Mouse (Mus musculus): ENCODE results near the gene Naa38. TPM values are rescaled to one million over a fixed set of nuclear protein-coding genes. Genes with fewer than 3 reads are reported as not detected.
A peak's percentile ranks its signal among the peaks of the same experiment; 100 is the strongest.

The Naa38 gene
- total RNA-seq, 2 experiments from 2014 or later: 105 to 109 TPM

DNA sequence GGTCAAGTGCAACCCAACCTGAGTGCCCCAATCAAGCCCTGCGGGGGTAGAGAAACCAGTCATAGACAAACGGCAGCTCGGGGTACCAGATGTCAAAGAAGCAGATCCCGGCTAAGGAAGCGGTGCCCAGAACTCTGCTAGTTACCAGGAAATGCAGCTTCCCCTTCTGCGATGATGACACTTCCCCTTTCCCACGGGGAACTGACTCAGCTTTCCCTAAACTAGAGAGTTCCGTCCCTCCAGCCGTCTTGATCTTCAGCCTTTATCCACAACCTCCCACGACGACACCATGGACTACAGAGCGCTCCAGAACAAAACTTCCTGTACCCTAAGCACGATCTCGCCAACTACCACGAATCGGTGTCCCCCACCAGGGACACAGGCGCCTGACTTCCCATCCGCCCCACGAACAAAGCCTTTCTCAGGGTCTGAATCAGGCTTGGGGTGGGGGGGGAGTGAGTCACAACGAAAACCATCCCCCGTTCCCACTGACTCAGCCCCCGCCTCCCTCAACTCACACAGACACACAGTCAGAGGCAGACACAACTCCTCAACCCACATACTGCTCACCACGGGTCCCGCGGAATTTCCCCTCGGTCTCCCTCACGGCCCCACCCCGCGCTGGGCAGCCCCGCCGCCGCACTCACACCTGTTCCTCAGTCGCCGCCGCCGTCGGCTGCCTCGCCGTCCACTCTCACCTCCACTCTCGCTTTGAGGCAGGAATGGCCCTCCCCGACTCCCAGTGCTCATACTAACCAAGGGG is 15.2 kb downstream of the Naa38 start:
- DNase-seq (ENCODE audit: low spot score in 2 of 2): peak; percentile 67 to 82
- intact Hi-C loops (cut with DNase I): loop anchor here (1.0 kb wide), 1 partner anchor 8 kb away; no protein-coding TSS in a partner anchor

GRCm38 (mm10) chr11:69411073-69411535 is 15.8 kb downstream of the Naa38 start:
- peak; percentile 93 to 96 for DNase-seq (ENCODE audit: low spot score in 2 of 2)
- intact Hi-C loops (cut with DNase I): no loop called here

DNA sequence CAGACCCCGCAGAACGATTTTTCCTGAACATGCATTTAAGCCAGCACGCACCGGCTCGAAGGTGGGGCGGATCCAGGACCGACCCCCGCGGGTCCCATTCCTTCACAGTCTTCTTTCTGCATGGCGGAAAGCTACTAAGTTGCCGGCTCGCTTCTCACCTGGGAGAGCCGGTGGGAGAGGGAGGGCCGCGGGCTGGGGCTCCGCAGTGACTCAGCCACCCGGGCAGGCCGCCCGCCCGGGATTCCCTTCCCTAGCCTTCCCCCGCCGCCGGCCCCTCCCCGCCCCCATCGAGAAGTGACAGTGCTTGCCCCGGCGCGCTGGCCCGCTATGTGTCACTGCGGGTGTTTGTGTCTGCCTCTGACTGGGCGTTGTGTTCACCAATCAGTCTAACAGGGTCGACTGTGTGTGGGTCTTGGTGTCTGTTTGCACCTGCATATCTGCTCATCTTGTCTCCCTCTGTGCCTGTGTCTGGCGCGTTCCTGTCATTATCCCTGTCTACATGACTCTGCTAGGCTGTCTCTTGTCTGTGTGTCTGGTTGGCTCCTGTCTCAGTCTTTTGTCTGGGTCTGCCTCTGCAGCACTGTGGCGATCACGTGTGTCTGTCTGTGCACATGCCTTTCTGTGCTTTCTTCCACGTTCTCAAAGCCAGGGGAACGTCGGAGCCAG is 16.4 kb downstream of the Naa38 start:
- DNase-seq (ENCODE audit: low spot score in 2 of 2): peak; percentile 70 to 75
- intact Hi-C loops (cut with DNase I): no loop called here

- intact Hi-C loops (cut with DNase I): no loop called here
- peak in 1 of 2 experiments; percentile 87 for DNase-seq (ENCODE audit: low spot score in 2 of 2)
These were observed 17.3 kb downstream of the Naa38 start for GRCm38 (mm10) chr11:69412548-69412947.

DNA sequence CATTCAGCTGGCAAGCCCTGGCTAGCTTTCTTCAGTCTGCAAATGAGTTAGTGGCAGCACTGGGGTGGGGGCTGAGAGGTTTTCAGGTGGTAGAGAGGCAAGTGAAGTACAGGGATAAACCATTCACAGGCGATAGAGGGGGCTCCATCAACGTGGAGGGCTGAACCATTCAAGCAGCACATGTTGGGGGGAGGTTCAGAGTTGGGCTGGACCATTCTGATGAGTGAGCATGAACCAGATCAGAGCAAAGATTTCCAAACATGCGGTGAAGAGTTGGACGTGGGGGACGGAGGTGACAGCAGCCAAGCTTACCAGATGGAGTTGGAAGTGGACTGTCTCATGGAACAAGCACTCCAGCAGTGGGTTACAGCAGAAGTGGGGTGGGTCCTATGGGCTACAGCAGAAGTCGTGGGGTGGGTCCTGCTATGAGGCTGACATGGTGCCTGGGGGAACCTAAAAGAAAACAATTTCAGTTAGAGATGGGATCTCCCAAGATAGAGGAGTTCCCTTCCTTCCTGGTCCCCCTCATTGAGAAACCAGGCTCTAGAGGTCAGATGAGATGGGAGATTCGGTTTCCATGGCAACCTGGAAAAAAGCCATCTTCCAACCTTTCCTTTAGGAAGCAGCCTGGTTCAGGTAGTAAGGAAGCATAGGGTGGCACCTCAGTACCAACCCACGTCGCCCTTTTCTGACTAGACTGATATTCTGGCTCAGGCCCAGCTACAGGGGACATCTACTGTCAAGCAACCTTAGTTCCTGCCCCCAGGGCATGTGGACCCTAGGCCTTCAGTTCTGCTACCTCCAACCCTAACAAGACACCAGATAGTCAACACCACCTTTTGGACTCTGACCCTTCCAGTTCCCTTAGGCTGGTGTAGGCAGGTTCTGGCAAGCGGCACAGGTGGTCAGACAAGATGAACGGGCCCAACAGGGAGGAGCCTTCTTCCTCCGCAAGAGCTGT is 18.2 kb downstream of the Naa38 start, which contains the start of gene Kdm6b:
Gene Kdm6b (minus strand): TSS at position 455 of the 961 bp plus-strand sequence.
- intact Hi-C loops (cut with DNase I): no loop called here
- DNase-seq (ENCODE audit: low spot score in 2 of 2): peak; percentile 67 to 70

DNA sequence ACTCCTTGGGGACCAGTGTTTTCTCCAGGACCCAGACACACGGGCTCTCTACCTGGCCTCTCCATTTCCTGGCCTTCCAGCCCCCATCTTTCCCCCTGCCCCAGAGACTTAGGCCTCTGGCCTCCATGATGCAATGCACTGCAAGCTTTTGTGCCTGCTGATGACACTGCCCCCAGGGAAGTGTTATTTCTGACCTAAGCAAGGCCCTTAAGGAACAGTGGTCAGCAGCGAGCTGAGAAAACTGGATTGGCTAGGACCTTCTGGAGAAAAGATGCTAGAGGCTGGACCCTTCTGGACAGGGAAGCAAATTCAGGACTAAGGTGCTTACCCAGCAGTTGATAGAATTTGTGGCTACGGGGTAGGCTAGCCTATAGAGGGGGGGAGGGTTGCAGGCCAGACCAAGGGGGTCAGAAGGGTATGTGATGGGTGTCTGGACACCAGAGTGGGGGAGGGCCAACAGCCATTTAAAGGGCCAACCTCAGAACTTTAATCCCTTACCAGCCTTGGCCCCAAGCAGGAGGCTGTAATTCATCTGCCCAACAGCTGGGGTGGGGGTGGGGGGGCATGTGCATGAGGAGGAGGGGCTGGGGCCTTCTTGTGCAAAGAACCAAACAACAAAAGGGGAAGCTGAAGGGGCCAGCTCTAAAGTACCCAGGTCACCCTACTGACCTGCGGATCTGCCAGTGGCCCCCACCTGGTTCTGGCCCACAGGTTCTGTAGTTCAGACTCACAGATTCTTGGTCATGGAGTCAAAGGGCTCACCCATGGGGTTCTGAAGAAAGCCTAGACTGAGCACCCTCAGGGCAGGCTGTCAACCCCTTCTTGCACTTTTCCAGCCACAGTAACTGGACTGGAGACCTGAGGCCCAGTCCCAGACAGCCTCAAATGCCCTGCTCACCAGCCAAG is 19.4 kb downstream of the Naa38 start:
- no peak for DNase-seq (ENCODE audit: low spot score in 2 of 2)
- intact Hi-C loops (cut with DNase I): loop anchor here (5.0 kb wide), 1 partner anchor 317 kb away; the partner anchor contains the start of gene Per1

GRCm38 (mm10) chr11:69415327-69415667 is 20.0 kb downstream of the Naa38 start:
- DNase-seq (ENCODE audit: low spot score in 2 of 2): peak; percentile 47 to 55

DNA sequence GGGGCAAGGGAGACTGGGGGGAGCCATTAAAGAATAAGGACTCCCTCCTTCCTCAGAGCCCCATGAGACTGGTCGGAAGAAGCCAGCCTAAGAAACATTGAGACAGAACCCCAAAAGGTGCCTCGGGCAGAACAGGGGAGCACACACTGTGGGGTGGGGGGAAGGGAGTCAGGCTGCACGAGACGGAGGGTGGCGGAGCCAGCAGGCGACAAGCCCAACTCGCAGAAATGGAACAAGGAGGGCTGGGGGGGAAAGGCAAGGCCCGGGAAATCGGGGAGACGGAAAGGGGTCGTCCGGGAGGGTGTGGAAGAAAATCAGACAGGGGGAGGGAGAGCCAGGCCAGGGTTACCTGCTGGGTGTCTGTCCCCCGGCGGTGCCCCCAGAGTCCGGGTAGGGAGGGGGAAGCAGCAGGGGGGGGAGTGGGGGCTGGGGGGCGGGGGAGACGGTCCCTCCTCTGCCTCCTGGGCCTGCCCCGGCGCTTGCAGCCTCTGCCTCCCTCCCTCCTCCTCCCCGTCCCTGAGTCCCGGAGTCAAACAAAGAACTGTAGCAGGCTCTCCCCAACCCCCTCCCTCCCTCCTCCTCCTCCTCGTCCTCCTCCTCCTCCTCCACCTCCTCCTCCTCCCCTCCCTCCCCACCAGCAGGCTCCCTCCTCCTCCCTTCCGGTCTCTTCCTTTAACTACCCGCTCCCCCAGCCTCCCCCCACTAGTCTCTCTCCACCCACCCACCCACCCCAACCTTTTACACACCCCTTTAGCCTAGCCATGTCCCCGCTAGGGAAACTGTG is 20.6 kb downstream of the Naa38 start:
- intact Hi-C loops (cut with DNase I): loop anchor here (5.0 kb wide), 1 partner anchor 319 kb away; the partner anchor contains the start of gene Per1
- peak in 1 of 2 experiments; percentile 37 for DNase-seq (ENCODE audit: low spot score in 2 of 2)

More at GRCm38 (mm10) chr11:69415327-69415667, 20.0 kb downstream of the Naa38 start:
- intact Hi-C loops (cut with DNase I): loop anchor here (5.0 kb wide), 1 partner anchor 318 kb away; the partner anchor contains the start of gene Per1

GRCm38 (mm10) chr11:69416509-69416908 is 21.2 kb downstream of the Naa38 start:
- intact Hi-C loops (cut with DNase I): loop anchor here (5.0 kb wide), 1 partner anchor 319 kb away; the partner anchor contains the start of gene Per1
- DNase-seq (ENCODE audit: low spot score in 2 of 2): no peak

DNA sequence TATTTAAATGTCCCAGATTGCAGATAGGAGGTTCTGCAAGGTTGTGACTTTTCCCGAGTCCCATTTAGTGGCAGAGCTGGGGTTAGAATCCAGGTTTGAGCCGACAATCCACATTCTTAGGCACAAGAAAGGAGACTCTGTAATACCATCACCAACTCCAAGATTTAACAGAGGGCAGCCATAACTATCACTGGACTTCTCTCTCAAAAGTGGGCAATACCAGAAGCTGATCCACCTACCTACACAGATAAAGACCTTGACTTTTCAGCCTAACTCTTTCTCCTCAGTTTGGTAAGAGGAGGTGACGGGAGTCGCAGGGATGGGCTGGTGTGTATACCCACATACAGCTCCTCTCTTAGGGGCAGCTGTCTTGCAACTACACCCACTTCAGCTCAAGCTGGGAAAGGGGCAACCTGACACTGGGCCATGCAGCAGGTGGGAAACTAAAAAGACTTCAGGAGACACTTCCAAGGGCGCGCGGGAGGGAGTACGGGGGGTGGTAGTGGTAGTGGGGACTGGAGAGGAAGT is 21.7 kb downstream of the Naa38 start:
- DNase-seq (ENCODE audit: low spot score in 2 of 2): no peak
- intact Hi-C loops (cut with DNase I): loop anchor here (5.0 kb wide), 1 partner anchor 320 kb away; the partner anchor contains the start of gene Per1

DNA sequence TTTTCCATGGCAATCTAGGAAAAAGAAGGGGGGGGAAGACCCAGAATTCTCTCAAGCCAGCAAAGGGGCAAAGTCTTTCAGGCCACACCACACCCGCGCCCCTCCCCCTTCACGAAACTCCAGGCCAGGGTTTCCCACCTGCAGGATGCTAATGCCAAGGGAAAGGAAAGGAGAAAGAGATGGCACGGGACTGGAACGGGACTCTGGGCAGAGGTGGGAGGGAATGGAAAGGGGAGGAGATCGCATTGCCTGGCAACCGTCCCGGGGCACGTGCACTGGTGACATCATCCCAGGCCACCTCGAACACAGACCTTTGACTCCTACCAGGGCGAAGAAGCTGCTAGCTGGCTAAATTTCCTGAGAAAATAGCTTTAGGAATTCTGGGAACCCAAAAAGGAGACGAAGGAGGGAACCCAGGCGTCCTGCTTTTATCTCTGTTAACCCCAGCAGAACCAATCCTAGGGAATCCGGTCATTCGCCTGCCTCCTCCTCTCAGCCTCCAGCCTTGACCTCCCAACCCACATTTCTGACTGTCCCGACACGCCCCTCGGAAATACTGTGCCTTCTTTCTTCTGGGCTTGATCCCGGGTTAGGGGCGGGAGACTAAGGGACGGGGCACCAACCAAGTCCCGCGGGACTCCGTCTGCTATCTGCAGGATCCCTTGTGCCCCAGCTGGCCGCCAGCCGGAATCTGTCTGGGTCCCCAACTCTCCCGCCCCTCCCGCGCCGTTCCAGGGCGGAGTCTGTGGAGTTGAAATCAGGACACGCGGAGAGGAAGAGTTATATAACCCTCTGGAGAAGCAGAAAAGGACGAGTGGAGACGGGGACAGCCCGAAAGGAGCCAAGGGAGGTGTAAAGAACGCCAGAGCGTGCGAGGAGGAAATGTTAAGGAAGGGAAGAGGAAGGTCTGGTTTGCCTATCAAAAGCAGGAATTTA is 22.4 kb downstream of the Naa38 start:
- intact Hi-C loops (cut with DNase I): loop anchor here (1.0 to 5.0 kb wide), 2 partner anchors 7 to 320 kb away; partner anchors contain the start of gene Per1
- DNase-seq (ENCODE audit: low spot score in 2 of 2): peak; percentile 87 to 96

- peak; percentile 91 to 98 for DNase-seq (ENCODE audit: low spot score in 2 of 2)
- intact Hi-C loops (cut with DNase I): loop anchor here (1.0 to 5.0 kb wide), 2 partner anchors 8 to 321 kb away; partner anchors contain the start of gene Per1
These were observed 23.5 kb downstream of the Naa38 start for GRCm38 (mm10) chr11:69418481-69419442.

DNA sequence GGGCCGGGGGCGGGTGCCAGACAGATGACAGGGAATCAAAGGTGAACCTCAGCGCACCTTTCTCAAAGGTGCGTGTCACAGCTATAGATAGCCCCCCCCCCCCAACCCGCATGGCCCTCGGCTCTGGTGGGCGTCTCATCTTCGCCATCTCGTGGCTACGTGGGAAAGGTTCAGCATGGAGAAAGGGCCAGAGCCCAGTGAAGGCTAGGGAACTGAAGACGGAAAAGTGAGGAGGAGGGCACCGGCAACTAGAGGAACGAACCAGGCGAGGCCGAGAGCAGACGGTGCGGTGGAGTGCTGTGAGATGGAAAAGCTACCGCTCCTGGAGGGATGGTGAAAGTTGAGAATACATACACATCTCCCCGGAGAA is 24.1 kb downstream of the Naa38 start:
- peak; percentile 57 to 78 for DNase-seq (ENCODE audit: low spot score in 2 of 2)

DNA sequence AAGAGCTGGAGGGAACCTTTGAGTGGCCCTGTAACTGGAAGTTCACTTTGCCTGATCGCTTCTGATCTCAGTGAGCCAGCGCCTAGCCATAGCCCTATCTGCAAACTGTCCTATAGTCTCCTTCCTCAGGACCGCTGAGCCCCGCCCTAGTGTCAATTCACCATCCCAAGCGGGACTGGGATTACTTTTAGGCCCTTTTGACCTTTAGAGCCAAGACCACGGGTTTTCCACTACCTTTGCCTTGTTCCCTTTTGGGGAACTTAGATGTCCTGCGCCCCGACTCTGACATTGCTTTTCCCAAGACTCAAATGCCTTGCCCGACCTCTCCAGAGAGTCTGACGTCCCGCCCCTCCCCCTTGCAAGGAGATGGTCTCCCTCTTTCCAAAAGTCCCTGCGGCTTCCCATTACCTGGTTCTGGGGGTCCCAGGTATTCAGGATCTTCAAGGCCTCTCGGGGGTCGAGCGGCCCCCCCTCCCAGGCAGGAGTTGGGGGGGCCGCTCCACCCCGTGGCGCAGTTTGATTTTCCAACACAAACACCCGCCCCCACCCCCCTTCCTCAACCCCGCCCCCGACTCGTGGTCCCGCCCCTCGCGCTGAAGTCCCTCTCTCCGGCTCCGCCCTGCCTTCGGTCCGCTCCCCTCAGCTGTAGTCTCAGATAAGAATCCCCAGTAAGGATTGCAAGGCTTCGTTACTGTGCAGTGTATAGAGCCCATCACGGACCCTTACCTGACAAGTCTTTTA is 24.7 kb downstream of the Naa38 start:
- intact Hi-C loops (cut with DNase I): loop anchor here (5.0 kb wide), 1 partner anchor 323 kb away; the partner anchor contains the start of gene Per1
- no peak for DNase-seq (ENCODE audit: low spot score in 2 of 2)

More for the DNA sequence above, 24.1 kb downstream of the Naa38 start:
- intact Hi-C loops (cut with DNase I): loop anchor here (5.0 kb wide), 1 partner anchor 322 kb away; the partner anchor contains the start of gene Per1
